Mouse (Mus musculus): ENCODE data around the gene Fbln2. TPM values are rescaled to one million over a fixed set of nuclear protein-coding genes. Genes with fewer than 3 reads are reported as not detected.
A peak's percentile ranks its signal among the peaks of the same experiment; 100 is the strongest.
"Not testable (repeated sequence)": the region's sequence is repeated elsewhere in the genome, so short reads cannot be mapped to it uniquely, and the experiment has no call there.

The Fbln2 gene
- total RNA-seq (2021), result 10 to 100 TPM; 12.6 to 20.7 TPM
- long read RNA-seq, experiment 1, full-length matches to known transcripts, result 1 of 5 reads
- long read RNA-seq, experiment 1, partial matches to known transcripts, result 4 of 5 reads
- long read RNA-seq, experiment 1, other reads (novel, unspliced or antisense), result 0 of 5 reads
- long read RNA-seq, experiment 2, full-length matches to known transcripts, result 6 of 7 reads
- long read RNA-seq, experiment 2, partial matches to known transcripts, result 0 of 7 reads
- long read RNA-seq, experiment 2, other reads (novel, unspliced or antisense), result 1 of 7 reads

DNA sequence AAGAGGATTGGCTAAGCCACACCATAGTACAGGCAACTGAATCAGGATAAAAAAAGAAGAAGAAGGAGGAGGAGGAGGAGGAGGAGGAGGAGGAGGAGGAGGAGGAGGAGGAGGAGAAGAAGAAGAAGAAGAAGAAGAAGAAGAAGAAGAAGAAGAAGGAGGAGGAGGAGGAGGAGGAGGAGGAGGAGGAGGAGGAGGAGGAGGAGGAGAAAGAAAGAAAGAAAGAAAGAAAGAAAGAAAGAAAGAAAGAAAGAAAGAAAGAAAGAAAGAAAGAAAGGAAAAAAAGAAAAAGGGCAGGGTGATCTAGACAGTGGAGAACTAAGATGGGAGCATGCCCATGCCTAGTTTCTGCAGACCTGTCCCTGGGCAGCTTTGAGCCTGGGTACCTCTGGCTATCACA lies at the start of gene Fbln2:
Gene Fbln2 (plus strand): TSS at position 301 of the 400 bp plus-strand sequence.
- not testable (repeated sequence) for DNase-seq

DNA sequence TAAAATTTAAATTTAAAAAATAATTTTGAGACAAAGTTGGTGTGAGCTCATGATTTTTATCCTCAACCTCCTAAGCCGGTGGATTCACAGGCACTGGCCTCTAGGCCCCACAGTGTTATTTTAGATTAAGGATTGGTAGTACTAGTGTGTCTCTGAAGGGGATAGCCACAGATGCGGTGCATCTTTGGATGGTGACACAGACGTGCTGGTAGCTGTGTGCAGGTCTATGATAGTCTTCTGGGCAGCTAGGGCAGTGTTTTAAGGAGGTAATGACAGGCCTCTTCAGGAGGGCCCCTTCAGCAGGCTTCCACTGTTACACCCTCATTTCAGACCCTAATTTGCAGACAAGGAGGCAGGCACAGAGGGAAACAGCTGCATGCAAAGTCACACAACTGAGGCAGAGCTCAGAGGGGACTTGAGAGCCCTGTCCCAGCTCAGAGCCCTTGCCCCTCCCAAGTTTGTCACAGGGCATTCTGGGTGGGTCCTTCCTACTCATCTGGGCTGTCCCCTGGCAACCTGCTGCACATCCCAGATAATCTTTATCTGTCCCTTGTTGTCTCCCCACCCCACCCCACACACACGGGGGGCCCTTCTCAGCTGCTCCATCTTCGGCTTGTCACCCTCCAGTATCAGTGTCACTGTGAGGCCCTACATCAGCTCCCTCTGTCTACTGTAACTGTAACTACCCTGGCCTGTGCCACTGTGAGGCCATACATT lies 48.9 kb upstream of the Fbln2 start:
- no peak for DNase-seq

DNA sequence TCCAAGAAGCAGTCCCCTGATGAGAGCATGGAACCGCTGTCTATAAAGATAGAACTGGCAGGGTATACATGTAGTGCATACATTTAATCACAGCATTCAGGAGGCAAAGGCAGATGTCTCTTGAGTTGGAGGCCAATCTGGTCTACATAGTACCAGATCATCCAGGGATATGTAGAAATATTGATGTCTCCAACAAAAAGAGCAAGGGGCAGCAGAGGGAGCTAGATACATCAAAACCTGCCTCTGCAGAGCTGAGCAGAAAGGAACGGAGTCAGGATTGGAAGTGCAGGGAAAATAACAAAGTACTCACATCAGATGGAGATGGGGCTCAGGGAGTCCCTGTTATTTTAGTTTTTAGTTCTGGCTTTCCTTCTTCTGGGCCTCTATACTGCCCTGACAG lies 47.7 kb upstream of the Fbln2 start:
- no peak for DNase-seq

DNA sequence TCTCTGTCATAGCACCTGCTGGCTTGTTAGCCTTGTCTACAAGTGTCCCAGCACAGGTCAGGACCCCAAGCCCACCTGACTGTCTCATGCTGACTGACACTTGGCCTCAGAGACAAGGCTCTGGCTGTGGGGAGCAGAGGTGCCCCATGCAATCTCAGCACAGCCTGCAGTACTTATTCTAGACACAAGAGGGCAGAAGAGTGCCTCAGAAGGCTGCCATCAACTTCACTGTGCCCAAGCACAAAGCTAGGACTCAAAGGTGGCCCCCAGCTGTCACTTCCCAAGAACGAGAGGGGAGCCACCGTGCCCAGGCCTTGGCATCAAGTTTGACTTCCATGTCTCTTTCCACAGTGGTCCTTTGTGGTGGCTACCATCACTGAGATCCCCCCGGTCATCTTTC lies 47.0 kb upstream of the Fbln2 start:
- peak; percentile 67 to 71 for DNase-seq

GRCm38 (mm10) chr6:91167828-91168227 lies 44.4 kb upstream of the Fbln2 start:
- DNase-seq, result no peak

- no peak for DNase-seq
These were observed 43.1 kb upstream of the Fbln2 start for GRCm38 (mm10) chr6:91169129-91169528.

DNA sequence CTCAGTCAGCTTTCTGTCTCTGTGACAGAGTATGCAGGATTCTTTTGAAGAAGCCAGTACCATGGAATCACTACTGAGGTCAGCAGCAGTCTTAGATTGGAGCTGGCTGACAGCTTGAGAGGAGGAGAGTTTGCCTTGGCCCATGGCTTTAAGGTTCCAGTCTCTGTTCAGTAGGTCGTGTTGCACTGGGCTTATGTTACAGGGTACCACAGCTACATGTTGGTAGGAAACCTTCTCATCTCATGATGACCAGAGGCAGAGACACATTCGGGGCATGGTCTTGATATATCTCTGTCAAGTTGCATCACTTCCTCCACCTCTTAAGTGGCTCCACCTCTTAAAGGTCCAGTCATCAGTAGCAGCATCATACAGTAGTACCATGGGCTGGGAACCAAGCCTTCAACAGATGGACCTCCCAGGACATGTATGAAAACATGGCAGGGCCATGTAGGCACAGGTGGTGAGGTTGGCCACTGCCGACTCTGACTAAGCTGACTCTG lies 40.8 kb upstream of the Fbln2 start:
- no peak for DNase-seq

DNA sequence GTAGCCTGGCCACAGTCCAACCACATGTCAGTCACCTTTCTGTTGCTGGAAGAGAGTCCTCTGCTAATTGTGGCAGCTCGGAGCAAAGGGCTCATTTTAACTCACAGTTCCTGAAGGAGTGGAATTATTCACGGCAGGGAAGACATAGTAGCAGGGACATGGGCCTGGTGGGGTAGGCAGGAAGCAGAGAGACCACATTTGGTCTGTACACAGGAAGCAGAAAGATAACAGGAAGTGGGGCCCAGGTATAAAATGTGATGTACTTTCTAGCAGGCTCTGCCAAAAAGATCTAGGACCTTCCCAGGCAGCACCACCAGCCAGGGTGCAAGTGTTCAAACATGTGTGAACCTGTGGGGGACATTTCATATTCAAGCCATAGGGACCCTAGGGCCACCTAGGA lies 39.9 kb upstream of the Fbln2 start:
- no peak for DNase-seq

GRCm38 (mm10) chr6:91173221-91173880 lies 38.9 kb upstream of the Fbln2 start:
- peak; percentile 60 to 73 for DNase-seq

DNA sequence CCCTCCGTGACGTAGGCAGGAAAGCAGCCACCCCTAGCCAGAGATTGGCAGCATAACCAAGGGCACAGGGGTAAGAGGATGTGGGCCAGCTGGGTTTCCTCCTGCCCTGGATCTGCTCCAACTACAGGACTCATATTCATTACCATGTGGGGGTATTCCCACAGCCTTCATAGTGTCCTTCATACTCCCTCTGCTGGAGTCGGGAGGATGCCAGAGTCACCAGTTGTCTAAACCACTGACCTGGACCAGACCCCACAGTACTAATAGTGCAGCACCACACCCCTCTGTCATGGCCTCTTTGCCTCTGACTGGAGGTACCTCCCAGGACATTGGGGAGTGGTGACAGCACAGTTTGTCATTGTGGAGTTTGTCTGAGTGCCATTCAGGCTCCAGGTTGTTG lies 38.0 kb upstream of the Fbln2 start:
- DNase-seq, result no peak

GRCm38 (mm10) chr6:91180767-91181171 lies 31.5 kb upstream of the Fbln2 start:
- DNase-seq, result no peak

DNA sequence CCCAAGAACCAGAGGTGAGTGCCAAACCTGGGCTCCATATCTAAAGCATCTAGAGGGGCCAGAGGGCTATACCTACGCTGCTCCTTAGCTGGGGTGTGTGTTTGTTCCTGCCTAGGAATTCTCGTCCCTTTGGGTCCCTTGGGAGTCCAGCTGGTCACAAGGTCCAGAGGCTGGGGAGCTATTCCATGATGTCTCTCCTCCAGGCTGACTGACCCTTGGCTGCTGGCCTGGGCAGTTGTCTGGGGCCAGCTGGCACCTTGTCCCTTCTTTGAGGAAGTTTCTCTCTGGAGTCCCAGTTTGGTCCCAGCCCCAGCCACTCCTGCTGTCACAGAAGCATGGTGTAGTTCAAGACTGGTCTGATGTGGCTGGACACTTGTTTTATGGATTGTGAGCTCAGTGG lies 30.9 kb upstream of the Fbln2 start:
- DNase-seq, result peak; percentile 43 to 65

- DNase-seq, result no peak
These were observed 30.2 kb upstream of the Fbln2 start for GRCm38 (mm10) chr6:91182075-91182490.

GRCm38 (mm10) chr6:91183041-91183440 lies 29.2 kb upstream of the Fbln2 start:
- DNase-seq, result no peak

DNA sequence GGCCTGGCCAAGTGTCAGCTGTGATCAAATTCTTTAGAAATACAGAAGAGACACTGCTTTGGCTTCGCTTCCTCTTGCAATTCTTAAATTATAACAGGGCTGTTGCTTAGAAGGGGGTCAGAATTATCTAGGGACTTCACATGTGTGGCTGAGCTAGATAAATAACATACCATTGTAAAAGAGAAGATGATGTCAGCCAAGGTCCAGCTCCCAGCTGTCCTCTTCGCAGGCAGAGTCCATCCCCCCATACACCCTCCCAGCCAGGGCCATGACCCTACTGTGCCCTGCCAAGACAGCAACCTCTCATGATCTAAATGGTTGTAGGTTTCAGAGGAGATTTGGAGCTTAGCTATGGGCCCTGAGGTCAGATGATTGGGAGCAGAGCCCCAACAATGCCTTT lies 28.3 kb upstream of the Fbln2 start:
- no peak for DNase-seq

DNA sequence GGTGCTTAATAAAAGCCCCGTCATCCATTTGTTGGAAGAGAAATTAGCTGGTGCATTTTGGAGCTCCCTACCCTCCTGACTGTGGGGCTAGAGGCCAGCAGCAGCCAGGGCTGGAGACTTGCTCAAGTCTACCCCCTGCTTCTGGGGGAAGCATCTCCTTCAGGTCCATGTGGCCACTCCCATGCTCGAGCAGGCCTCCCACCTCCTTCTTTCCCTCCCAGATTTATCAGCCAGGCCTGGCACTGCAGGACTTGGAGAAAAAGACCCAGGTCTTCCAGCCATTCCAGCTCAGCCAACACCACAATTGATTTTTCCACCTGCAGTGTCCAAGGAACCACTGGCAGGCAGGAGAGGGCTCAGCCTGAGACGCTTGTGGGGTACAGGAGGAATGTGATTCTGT lies 27.5 kb upstream of the Fbln2 start:
- no peak for DNase-seq

GRCm38 (mm10) chr6:91185502-91185901 lies 26.8 kb upstream of the Fbln2 start:
- no peak for DNase-seq

DNA sequence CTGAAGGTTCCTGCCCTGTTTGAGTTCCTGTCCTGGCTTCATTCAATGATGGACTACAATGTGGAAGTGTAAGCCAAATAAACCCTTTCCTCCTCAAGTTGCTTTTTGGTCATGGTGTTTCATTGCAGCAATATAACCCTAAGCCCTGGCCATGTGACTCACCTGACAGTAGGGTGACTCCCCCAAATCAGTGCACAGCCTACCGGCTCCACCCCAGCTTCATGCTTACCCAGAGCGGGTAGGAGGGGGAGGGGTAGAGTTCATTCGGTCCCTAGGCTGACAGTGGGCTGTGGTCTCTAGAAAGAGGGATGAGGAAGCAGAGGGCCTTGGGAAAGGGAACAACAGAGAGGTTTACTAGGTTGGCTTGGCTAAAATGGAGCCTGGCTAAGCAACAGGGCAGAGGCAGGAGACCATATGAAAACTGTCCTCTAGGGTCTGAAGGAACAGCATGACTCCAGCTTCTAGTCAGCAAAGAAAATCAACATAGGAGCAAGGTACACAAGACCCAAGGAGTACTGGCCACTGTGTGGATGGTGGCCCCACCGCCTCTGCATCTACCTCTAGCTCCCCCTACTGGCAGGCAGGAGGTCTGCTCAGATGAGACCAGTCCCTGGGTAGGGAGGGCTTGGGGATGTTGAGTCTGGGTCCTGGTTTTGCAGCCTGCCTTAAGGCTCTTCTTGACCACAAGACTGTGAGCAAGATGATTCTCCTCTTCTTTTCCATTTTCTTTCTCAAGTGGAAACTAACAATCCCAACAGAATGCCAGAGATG lies 25.9 kb upstream of the Fbln2 start:
- peak in 1 of 2 experiments; percentile 50 for DNase-seq

- DNase-seq, result no peak
These were observed 25.3 kb upstream of the Fbln2 start for GRCm38 (mm10) chr6:91186934-91187333.

DNA sequence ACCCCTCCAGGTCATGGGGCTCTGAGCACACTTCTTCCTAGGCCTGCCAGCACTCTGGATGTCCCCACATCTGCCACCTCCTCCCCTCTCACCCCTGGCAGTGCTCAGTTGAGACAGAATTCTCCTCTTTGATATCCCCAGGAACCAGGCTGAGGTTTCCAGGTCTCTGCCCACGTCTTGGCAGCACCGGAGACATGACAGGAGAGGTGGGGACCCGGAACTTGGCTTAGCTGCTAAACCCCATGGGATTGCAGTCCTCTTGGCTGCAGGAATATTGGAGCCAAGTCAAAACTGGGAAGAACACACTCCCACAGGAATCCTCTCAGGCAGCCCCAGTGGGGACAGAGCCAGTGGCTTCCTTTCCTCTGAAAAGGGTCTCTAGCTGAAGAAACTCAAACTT lies 24.4 kb upstream of the Fbln2 start:
- peak in 1 of 2 experiments; percentile 7 for DNase-seq

- DNase-seq, result no peak
These were observed 22.3 kb upstream of the Fbln2 start for GRCm38 (mm10) chr6:91189971-91190370.

DNA sequence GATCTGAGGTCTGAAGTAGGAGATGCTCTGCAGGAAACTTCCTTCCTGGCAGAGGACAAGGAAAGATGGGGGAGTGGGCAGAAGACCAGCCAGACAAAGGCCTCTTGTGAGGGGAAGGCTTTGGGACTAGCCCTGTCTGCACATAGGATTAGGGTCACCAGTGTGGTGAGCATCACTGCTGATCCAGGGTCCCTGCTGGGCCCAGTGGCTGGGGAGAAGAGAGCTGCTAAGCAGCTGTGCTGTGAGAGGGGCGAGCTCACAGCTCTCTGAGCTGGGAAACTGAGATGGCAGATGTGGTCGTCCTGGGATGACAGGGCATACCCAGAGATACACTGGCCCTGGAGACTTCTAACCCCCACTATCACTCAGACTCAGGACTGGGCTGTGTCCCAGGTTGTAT lies 20.8 kb upstream of the Fbln2 start:
- DNase-seq, result no peak

Measured in adrenal gland, postnatal 36 days (tissue).